8 mouse cellular contexts compared by ENCODE assay signal in genomic region chr13:55726598-55727119, GRCm38 (mm10). TPM values are rescaled to one million over a fixed set of nuclear protein-coding genes. Genes with fewer than 3 reads are reported as not detected.
DNase-seq lines count a peak whose midpoint lies in the region; ATAC-seq and TF ChIP-seq lines count a peak whose summit lies in the region.

No protein-coding gene starts in this region.

- H3K27me3 ChIP-seq in heart, embryonic 13.5 days (replicated peaks): no peaks in the 10 kb centered on the region
- H3K27me3 ChIP-seq in G1E (ENCODE audit: insufficient read depth, low read length): no peaks in the 10 kb centered on the region
- no peaks in the 10 kb centered on the region for H3K27me3 ChIP-seq in forebrain, embryonic 13.5 days
- H3K27me3 ChIP-seq in limb, embryonic 15.5 days: no peaks in the 10 kb centered on the region
- no peaks in the 10 kb centered on the region for H3K27me3 ChIP-seq in small intestine, adult 2 months (ENCODE audit: control insufficient read depth, insufficient read depth, low read length)

- peak overlapping the region; percentile 81 for H3K4me2 ChIP-seq in heart, embryonic 13.5 days
- peak overlapping the region; percentile 69 for H3K4me2 ChIP-seq in forebrain, embryonic 13.5 days
- peak overlapping the region; percentile 67 for H3K4me2 ChIP-seq in limb, embryonic 15.5 days

- peak overlapping the region; percentile 80 for H3K9ac ChIP-seq in heart, embryonic 13.5 days
- H3K9ac ChIP-seq in forebrain, embryonic 13.5 days: peak overlapping the region; percentile 76
- peak overlapping the region; percentile 63 for H3K9ac ChIP-seq in limb, embryonic 15.5 days

- peak overlapping the region; percentile 93 for H3K27ac ChIP-seq in heart, embryonic 13.5 days (replicated peaks)
- H3K27ac ChIP-seq in forebrain, embryonic 13.5 days: peak overlapping the region; percentile 97
- peak overlapping the region; percentile 97 for H3K27ac ChIP-seq in limb, embryonic 15.5 days
- H3K27ac ChIP-seq in small intestine, adult 2 months (ENCODE audit: insufficient read depth, low read depth, low read length): peak overlapping the region; percentile 90

- 2% methylated on average over 4 of the region's 4 CpGs for WGBS in heart, embryonic 13.5 days
- WGBS in forebrain, embryonic 13.5 days: 5% methylated on average over 4 of the region's 4 CpGs
- 2% methylated on average over 4 of the region's 4 CpGs for WGBS in limb, embryonic 15.5 days
- 2% methylated on average over 4 of the region's 4 CpGs for WGBS in small intestine, adult 2 months

- no peak for ATAC-seq in heart, embryonic 13.5 days (ENCODE audit: extremely low read depth, insufficient number of reproducible peaks, low FRiP score, low TSS enrichment)
- ATAC-seq in G1E (ENCODE audit: extremely low read depth, insufficient number of reproducible peaks, low FRiP score, poor library complexity, severe bottlenecking): no peak
- no peak for ATAC-seq in forebrain, embryonic 13.5 days
- no peak for ATAC-seq in limb, embryonic 15.5 days (ENCODE audit: insufficient number of reproducible peaks, low FRiP score, low TSS enrichment, low read depth)

- 0 out of 2 replicates have a peak, but pooled peaks cover 3% of the 10 kb centered on the region for H3K4me1 ChIP-seq in heart, embryonic 13.5 days
- peaks cover 16% of the 10 kb centered on the region for H3K4me1 ChIP-seq in G1E (ENCODE audit: insufficient read depth, low read depth, low read length)
- H3K4me1 ChIP-seq in forebrain, embryonic 13.5 days: no peaks in the 10 kb centered on the region
- H3K4me1 ChIP-seq in limb, embryonic 15.5 days: no peaks in the 10 kb centered on the region
- H3K4me1 ChIP-seq in small intestine, adult 2 months (ENCODE audit: control insufficient read depth, insufficient read depth, insufficient read length, low read length): no peaks in the 10 kb centered on the region

- intact Hi-C loops in heart, postnatal 36 days (cut with DNase I): loop anchor here (1.0 to 10.0 kb wide), 4 partner anchors 11 to 428 kb away; partner anchors contain the start of gene B230219D22Rik

- TF ChIP-seq CTCF in G1E (IDR thresholded peaks at IDR 0.05; ENCODE audit: low read depth, low read length): no peak
- TF ChIP-seq CTCF in small intestine, adult 2 months (IDR thresholded peaks at IDR 0.05; ENCODE audit: extremely low read depth, insufficient read length, insufficient replicate concordance, low read depth, low read length): no peak

- peaks cover 39% of the 10 kb centered on the region for H3K36me3 ChIP-seq in heart, embryonic 13.5 days
- peaks cover 57% of the 10 kb centered on the region for H3K36me3 ChIP-seq in G1E (replicated peaks)
- peaks cover 30% of the 10 kb centered on the region for H3K36me3 ChIP-seq in forebrain, embryonic 13.5 days (ENCODE audit: poor library complexity, severe bottlenecking)
- peaks cover 37% of the 10 kb centered on the region for H3K36me3 ChIP-seq in limb, embryonic 15.5 days
- peaks cover 11% of the 10 kb centered on the region; the same call in 1 of the 2 replicates for H3K36me3 ChIP-seq in small intestine, adult 2 months (ENCODE audit: control insufficient read depth, insufficient read depth, low read length)

- DNase-seq in heart, postnatal 36 days: no peak
- DNase-seq in G1E (ENCODE audit: low spot score): no peak
- DNase-seq in ovary, postnatal 10 days (ENCODE audit: low spot score): no peak
- DNase-seq in adrenal gland, postnatal 36 days: no peak

- no peak for TF ChIP-seq POLR2A in small intestine, adult 2 months (IDR thresholded peaks at IDR 0.05; ENCODE audit: low read depth, low read length)

- no peaks in the 10 kb centered on the region for H3K9me3 ChIP-seq in heart, embryonic 13.5 days
- no peaks in the 10 kb centered on the region for H3K9me3 ChIP-seq in G1E (replicated peaks)
- no peaks in the 10 kb centered on the region for H3K9me3 ChIP-seq in forebrain, embryonic 13.5 days (replicated peaks)
- H3K9me3 ChIP-seq in limb, embryonic 15.5 days: no peaks in the 10 kb centered on the region

- peak overlapping the region; percentile 65 for H3K4me3 ChIP-seq in heart, embryonic 13.5 days
- peak overlapping the region; percentile 78 for H3K4me3 ChIP-seq in G1E (ENCODE audit: low read depth, low read length)
- H3K4me3 ChIP-seq in forebrain, embryonic 13.5 days: peak overlapping the region; percentile 57
- H3K4me3 ChIP-seq in limb, embryonic 15.5 days: peak overlapping the region; percentile 63
- peak overlapping the region; percentile 65 for H3K4me3 ChIP-seq in small intestine, adult 2 months (ENCODE audit: low read depth, low read length)

RNA-seq across cellular contexts. Expression of gene Pcbd2, which starts 0.5 kb away (rescaled TPM):
- 52.2 and 54.9 TPM in 2 replicates for polyA plus RNA-seq in heart, embryonic 13.5 days (2015; fragmentation: Nextera tagmentation; extraction: Ambion mirVana)
- total RNA-seq in heart, postnatal 36 days (2021): 10 to 100 TPM; 45.2 to 49.6 TPM
- total RNA-seq in G1E (2014; fragmentation: Nextera tagmentation): 13.1 and 19.2 TPM in 2 replicates
- 30.3 and 30.9 TPM in 2 replicates for total RNA-seq in G1E (2017)
- 43.4 and 59.1 TPM in 2 replicates for polyA plus RNA-seq in G1E (2012)
- 24.5 and 25.9 TPM in 2 replicates for polyA plus RNA-seq in forebrain, embryonic 13.5 days (2015; fragmentation: Nextera tagmentation; extraction: Ambion mirVana)
- 44.3 and 44.5 TPM in 2 replicates for polyA plus RNA-seq in limb, embryonic 15.5 days (2015; fragmentation: Nextera tagmentation; extraction: Ambion mirVana)
- polyA plus RNA-seq in small intestine, adult 2 months (2012; rRNA removed): 5.9 and 20.2 TPM in 2 replicates
- 10 to 100 TPM; 72.3 to 77.4 TPM for total RNA-seq in adrenal gland, postnatal 36 days (2021)

RNA-seq across cellular contexts. Expression of gene Txndc15, which starts 12.2 kb away (rescaled TPM):
- 57.1 and 66.6 TPM in 2 replicates for polyA plus RNA-seq in heart, embryonic 13.5 days (2015; fragmentation: Nextera tagmentation; extraction: Ambion mirVana)
- 10 to 100 TPM; 42.6 to 45.8 TPM for total RNA-seq in heart, postnatal 36 days (2021)
- total RNA-seq in G1E (2014; fragmentation: Nextera tagmentation) (14.0 and 15.0 TPM in 2 replicates), G1E (2017) (36.8 and 43.6 TPM in 2 replicates)
- 11.6 and 14.0 TPM in 2 replicates for polyA plus RNA-seq in G1E (2012)
- 98.2 and 108 TPM in 2 replicates for polyA plus RNA-seq in forebrain, embryonic 13.5 days (2015; fragmentation: Nextera tagmentation; extraction: Ambion mirVana)
- 101 and 103 TPM in 2 replicates for polyA plus RNA-seq in limb, embryonic 15.5 days (2015; fragmentation: Nextera tagmentation; extraction: Ambion mirVana)
- polyA plus RNA-seq in small intestine, adult 2 months (2012; rRNA removed): 21.5 and 32.8 TPM in 2 replicates
- total RNA-seq in adrenal gland, postnatal 36 days (2021): 10 to 100 TPM; 68.2 to 73.5 TPM

RNA-seq across cellular contexts. Expression of gene B230219D22Rik, which starts 33.7 kb away (rescaled TPM):
- 51.5 and 53.4 TPM in 2 replicates for polyA plus RNA-seq in heart, embryonic 13.5 days (2015; fragmentation: Nextera tagmentation; extraction: Ambion mirVana)
- 10 to 100 TPM; 39.6 to 45.0 TPM for total RNA-seq in heart, postnatal 36 days (2021)
- total RNA-seq in G1E (2014; fragmentation: Nextera tagmentation): 84.0 and 88.9 TPM in 2 replicates
- total RNA-seq in G1E (2017): 58.4 and 64.2 TPM in 2 replicates
- polyA plus RNA-seq in G1E (2012): 20.3 and 28.2 TPM in 2 replicates
- polyA plus RNA-seq in forebrain, embryonic 13.5 days (2015; fragmentation: Nextera tagmentation; extraction: Ambion mirVana): 58.4 and 60.6 TPM in 2 replicates
- 47.0 and 54.3 TPM in 2 replicates for polyA plus RNA-seq in limb, embryonic 15.5 days (2015; fragmentation: Nextera tagmentation; extraction: Ambion mirVana)
- 4.9 and 7.5 TPM in 2 replicates for polyA plus RNA-seq in small intestine, adult 2 months (2012; rRNA removed)
- 10 to 100 TPM; 63.5 to 65.7 TPM for total RNA-seq in adrenal gland, postnatal 36 days (2021)

RNA-seq across cellular contexts. Expression of gene Catsper3, which starts 57.7 kb away (rescaled TPM):
- 0.15 TPM in 2 replicates for polyA plus RNA-seq in heart, embryonic 13.5 days (2015; fragmentation: Nextera tagmentation; extraction: Ambion mirVana)
- not detected for total RNA-seq in heart, postnatal 36 days (2021)
- total RNA-seq in G1E (2014; fragmentation: Nextera tagmentation) (not detected in 2 replicates), G1E (2017) (not detected in 2 replicates)
- not detected in 2 replicates for polyA plus RNA-seq in G1E (2012)
- 0.17 TPM in 1 of 2 replicates, not detected in the other for polyA plus RNA-seq in forebrain, embryonic 13.5 days (2015; fragmentation: Nextera tagmentation; extraction: Ambion mirVana)
- polyA plus RNA-seq in limb, embryonic 15.5 days (2015; fragmentation: Nextera tagmentation; extraction: Ambion mirVana): 0.22 TPM in 1 of 2 replicates, not detected in the other
- 0.06 TPM in 1 of 2 replicates, not detected in the other for polyA plus RNA-seq in small intestine, adult 2 months (2012; rRNA removed)
- total RNA-seq in adrenal gland, postnatal 36 days (2021): under 1 TPM in 1 of 2 experiments, not detected in 1; 0.20 TPM
